Mouse (Mus musculus) CD4-positive helper T cell, adult 2 months (primary cell): ENCODE data around the gene Pla2g16.
A peak's percentile ranks its signal among the peaks of the same experiment; 100 is the strongest.

Experiments
- DNase-seq: peaks from one replicate; pipeline ENCODE4 v3.0.0-alpha.2; 2012; ENCODE audit warnings: low read depth, missing footprints, low spot score

The Pla2g16 gene

GRCm38 (mm10) chr19:7564457-7564856, 7.2 kb downstream of the Pla2g16 start:
- DNase-seq, result no peak

- no peak for DNase-seq
Observed at GRCm38 (mm10) chr19:7566826-7567225, 9.6 kb downstream of the Pla2g16 start.

- DNase-seq, result no peak
Observed at GRCm38 (mm10) chr19:7568364-7568763, 11.1 kb downstream of the Pla2g16 start.

GRCm38 (mm10) chr19:7569650-7570049, 12.4 kb downstream of the Pla2g16 start:
- peak; percentile 28 for DNase-seq

- no peak for DNase-seq
Observed at GRCm38 (mm10) chr19:7576180-7576579, 18.9 kb downstream of the Pla2g16 start.

GRCm38 (mm10) chr19:7577710-7578109, 20.5 kb downstream of the Pla2g16 start:
- DNase-seq, result no peak

GRCm38 (mm10) chr19:7581042-7581441, 23.8 kb downstream of the Pla2g16 start:
- no peak for DNase-seq

GRCm38 (mm10) chr19:7583101-7583500, 25.8 kb downstream of the Pla2g16 start:
- DNase-seq, result no peak

- no peak for DNase-seq
Observed at GRCm38 (mm10) chr19:7583599-7583998, 26.3 kb downstream of the Pla2g16 start.

- DNase-seq, result no peak
Observed at GRCm38 (mm10) chr19:7585279-7585678, 28.0 kb downstream of the Pla2g16 start.

GRCm38 (mm10) chr19:7585764-7586163, 28.5 kb downstream of the Pla2g16 start:
- no peak for DNase-seq

- DNase-seq, result no peak
Observed at GRCm38 (mm10) chr19:7590795-7591194, 33.5 kb downstream of the Pla2g16 start.

- DNase-seq, result no peak
Observed at GRCm38 (mm10) chr19:7592018-7592417, 34.8 kb downstream of the Pla2g16 start.

GRCm38 (mm10) chr19:7595534-7595933, 38.3 kb downstream of the Pla2g16 start:
- peak; percentile 35 for DNase-seq

- DNase-seq, result no peak
Observed at GRCm38 (mm10) chr19:7598481-7598880, 41.2 kb downstream of the Pla2g16 start.

- DNase-seq, result no peak
Observed at GRCm38 (mm10) chr19:7601551-7601950, 44.3 kb downstream of the Pla2g16 start.

GRCm38 (mm10) chr19:7604107-7604506, 46.8 kb downstream of the Pla2g16 start:
- no peak for DNase-seq

- DNase-seq, result no peak
Observed at GRCm38 (mm10) chr19:7605013-7605412, 47.8 kb downstream of the Pla2g16 start.

GRCm38 (mm10) chr19:7605930-7606783, 48.9 kb downstream of the Pla2g16 start:
- no peak for DNase-seq

GRCm38 (mm10) chr19:7606801-7607689, 49.8 kb downstream of the Pla2g16 start, which contains the start of gene Lgals12:
Gene Lgals12 (minus strand): TSS chr19:7607193.
- DNase-seq, result no peak

- DNase-seq, result no peak
Observed at GRCm38 (mm10) chr19:7607690-7608201, 50.5 kb downstream of the Pla2g16 start.
